Mouse (Mus musculus) brain, adult 2 months (tissue): Measurements from ENCODE around the gene Lonp2.

Experiments
- DNase-seq: peaks from one replicate; pipeline ENCODE4 v3.0.0; 2011; ENCODE audit warnings: low read depth, low spot score

Lonp2 gene

GRCm38 (mm10) chr8:86746511-86746910 is 122.7 kb downstream of the Lonp2 start:
- DNase-seq = no peak

- no peak for DNase-seq
Measured at GRCm38 (mm10) chr8:86749842-86750241, 126.0 kb downstream of the Lonp2 start.

GRCm38 (mm10) chr8:86756948-86757733 is 133.3 kb downstream of the Lonp2 start:
- DNase-seq = peak; percentile 86

DNA sequence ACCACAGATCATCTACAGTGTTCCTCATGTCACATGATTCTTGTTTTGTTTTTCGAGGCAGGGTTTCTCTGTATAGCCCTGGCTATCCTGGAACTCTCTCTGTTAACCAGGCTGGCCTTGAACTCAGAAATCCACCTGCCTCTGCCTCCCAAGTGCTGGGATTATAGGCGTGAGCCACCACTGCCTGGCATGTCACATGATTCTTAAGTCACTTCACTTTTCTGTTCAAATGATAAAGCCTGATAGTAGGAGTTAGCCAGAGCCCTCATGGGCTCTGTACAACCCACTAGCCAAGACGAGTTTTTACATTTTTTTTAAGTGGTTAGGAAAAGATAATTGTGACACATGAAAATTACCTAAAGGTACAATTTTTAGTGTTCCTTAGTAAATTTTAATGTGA is 134.8 kb downstream of the Lonp2 start:
- DNase-seq = no peak

GRCm38 (mm10) chr8:86759090-86759491 is 135.2 kb downstream of the Lonp2 start:
- DNase-seq = no peak

DNA sequence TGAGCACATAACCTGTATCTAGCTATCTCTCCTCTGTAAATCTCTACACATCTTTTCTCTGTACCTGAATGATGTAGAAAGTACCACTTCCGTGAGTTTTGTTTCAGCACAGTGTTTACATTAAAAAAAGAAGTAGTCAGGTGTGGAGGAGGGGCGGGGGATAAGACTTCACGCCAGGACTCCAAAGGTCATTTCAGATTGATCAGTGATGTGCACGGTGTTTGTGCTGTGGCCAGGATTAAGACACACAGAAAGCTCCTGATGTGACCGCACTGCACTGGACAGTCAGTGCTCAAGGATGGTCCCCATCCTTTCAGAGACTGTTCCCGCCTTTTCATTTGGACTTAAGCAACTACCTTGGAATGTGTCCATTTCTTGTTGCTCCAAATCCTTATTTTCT is 136.9 kb downstream of the Lonp2 start:
- no peak for DNase-seq

- DNase-seq = no peak
Measured at GRCm38 (mm10) chr8:86762806-86763205, 139.0 kb downstream of the Lonp2 start.

DNA sequence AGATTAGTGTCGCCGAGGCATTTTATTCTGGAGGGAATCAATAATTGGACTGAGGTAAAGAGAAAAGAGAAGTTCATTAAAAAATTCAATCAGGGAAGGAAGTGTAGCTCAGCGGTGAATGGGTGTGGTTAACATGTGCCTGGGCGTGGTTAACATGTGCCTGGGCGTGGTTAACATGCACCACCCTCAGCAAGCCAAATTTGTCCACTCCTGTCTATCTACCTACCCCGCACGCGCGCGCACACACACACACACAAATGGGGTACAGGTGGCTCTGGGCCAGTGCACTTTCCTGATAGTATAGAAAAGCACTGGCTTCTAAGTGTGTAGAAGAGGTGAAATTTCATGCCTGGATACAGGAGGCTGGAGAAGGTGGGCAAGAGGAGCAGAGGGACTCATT is 141.3 kb downstream of the Lonp2 start:
- DNase-seq = no peak

- no peak for DNase-seq
Measured at GRCm38 (mm10) chr8:86765669-86766068, 141.8 kb downstream of the Lonp2 start.

DNA sequence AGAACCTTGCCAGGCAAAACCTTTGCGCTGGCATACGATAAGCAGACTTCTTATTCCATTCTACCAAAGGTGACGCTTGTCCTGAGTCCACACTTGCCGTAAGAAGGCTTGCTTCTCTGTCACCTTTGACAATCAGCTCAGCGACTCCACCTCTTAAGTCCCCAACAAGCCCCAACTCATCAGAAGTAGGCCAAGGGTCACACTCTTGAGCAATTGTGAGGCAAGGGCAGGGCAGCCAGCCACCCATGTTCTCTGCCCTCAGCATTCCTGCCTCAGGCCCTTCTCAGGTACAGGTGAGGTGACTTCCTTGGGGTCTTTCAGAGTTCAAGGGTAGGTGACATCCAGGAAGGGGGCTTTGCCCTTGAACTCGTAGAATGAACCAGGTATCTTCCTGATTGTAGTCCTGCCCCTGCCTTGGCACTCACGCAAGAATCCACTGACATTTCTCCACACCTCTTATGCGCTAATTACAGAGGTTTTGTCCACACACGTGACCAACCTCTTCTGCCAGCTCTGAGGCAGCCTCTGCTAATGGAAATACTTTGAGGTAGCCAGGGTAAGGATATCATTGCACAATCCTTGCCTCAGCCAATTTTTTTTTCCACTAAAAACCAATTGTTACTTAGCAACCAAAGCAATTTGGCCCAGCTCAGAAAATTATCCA is 142.8 kb downstream of the Lonp2 start:
- DNase-seq = peak; percentile 63

- peak; percentile 85 for DNase-seq
Measured at GRCm38 (mm10) chr8:86768499-86768898, 144.7 kb downstream of the Lonp2 start.

DNA sequence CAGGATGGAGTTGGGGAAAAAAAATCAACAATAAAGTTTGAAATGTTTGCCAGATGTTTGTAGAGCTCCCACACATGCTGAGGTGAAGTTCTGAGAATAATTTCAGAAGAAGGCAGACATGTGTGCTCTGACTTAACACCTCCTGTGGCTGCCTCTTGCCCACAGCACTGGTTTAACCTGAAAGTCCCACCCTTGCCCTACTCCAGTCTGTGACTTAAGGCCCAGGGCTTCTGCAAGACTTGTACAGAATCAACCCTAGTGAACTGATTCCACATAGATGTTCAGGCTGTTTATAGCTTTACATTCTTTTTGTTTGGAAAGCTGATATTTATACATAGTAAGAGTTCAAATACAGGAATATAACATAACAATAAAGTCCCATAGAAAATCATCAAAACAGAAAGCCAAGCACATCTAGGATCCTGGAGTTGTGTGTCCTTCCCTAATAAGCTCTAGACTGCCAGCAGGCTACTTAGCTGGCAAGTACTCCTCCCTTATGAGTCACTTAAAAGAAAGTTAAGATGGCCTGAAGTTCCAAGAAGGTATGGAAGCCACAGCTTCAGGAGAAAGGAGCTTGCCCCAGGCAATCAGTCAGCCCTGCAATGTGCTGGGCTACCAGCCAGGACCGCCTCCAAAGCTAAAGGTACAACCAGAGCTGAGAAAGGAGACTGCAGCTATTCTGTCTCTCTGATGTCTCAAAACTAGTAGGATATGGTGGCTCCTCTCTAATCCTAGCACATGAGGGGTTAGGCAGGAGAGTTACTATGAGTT is 146.3 kb downstream of the Lonp2 start:
- peak; percentile 23 for DNase-seq
